Mouse (Mus musculus): Measurements from ENCODE around the gene Slc16a4. TPM values are rescaled to one million over a fixed set of nuclear protein-coding genes. Genes with fewer than 3 reads are reported as not detected.

The Slc16a4 gene
- total RNA-seq, 2 experiments from 2014 or later: 0.35 to 0.53 TPM

GRCm38 (mm10) chr3:107357700-107358234 lies 66.7 kb downstream of the Slc16a4 start:
- no peak for DNase-seq (ENCODE audit: low spot score in 2 of 2)

GRCm38 (mm10) chr3:107360341-107360740 lies 69.3 kb downstream of the Slc16a4 start:
- DNase-seq (ENCODE audit: low spot score in 2 of 2): no peak

Other genes with a start within 250 kb of the Slc16a4 start
- gene Kcna2, start 190.1 kb upstream of the Slc16a4 start, total RNA-seq (2021): 1 to 10 TPM in 1 of 2 experiments, under 1 TPM in 1; 0.66 to 1.1 TPM
- not detected for gene Kcna10, start 108.2 kb upstream of the Slc16a4 start, total RNA-seq (2021)
- gene Cym, start 69.5 kb upstream of the Slc16a4 start, total RNA-seq (2021): under 1 TPM in 1 of 2 experiments, not detected in 1; 0.32 TPM
- not detected for gene A630076J17Rik, start 60.6 kb upstream of the Slc16a4 start, total RNA-seq (2021)
- gene Prok1, start 51.5 kb upstream of the Slc16a4 start, total RNA-seq (2021): 1 to 10 TPM in 1 of 2 experiments, under 1 TPM in 1; 0.50 to 1.2 TPM
- gene Lamtor5, start 12.4 kb upstream of the Slc16a4 start, total RNA-seq (2021): 10 to 100 TPM; 83.0 to 85.9 TPM
- 10 to 100 TPM; 35.4 to 42.5 TPM for gene Rbm15, start 42.4 kb downstream of the Slc16a4 start, total RNA-seq (2021)
- 10 to 100 TPM in 1 of 2 experiments, 1 to 10 TPM in 1; 9.4 to 12.9 TPM for gene Kcnc4, start 168.3 kb downstream of the Slc16a4 start, total RNA-seq (2021)
- 10 to 100 TPM in 1 of 2 experiments, 1 to 10 TPM in 1; 6.4 to 14.9 TPM for gene Slc6a17, start 226.8 kb downstream of the Slc16a4 start, total RNA-seq (2021)